Mouse (Mus musculus) hindbrain, embryonic 16.5 days (tissue): ENCODE results near the gene Clk2. TPM values are rescaled to one million over a fixed set of nuclear protein-coding genes. Genes with fewer than 3 reads are reported as not detected.

Experiments used
- ATAC-seq: fragments of 200-750 bp; cut with Nextera tagmentation; 2 replicates; pipeline ENCODE4 v1.8.0; 2017; ENCODE audit warnings: moderate TSS enrichment, moderate library complexity
- H3K27ac ChIP-seq: fragments of 300-500 bp; sonication (generic); 2 replicates; pipeline ENCODE4 v1.5.1; 2014; ENCODE audit warnings: low read depth, mild to moderate bottlenecking, control low read depth, low read length, moderate library complexity
- H3K27me3 ChIP-seq: fragments of 300-500 bp; sonication (generic); replicated peaks from 2 replicates; pipeline ENCODE4 v1.6.1; 2014; ENCODE audit warnings: low read length; ENCODE audit not compliant: control insufficient read depth, insufficient read depth
- H3K36me3 ChIP-seq: fragments of 300-500 bp; sonication (generic); 2 replicates; pipeline ENCODE4 v1.6.1; 2014; ENCODE audit warnings: mild to moderate bottlenecking, low read length, moderate library complexity, mixed read lengths; ENCODE audit not compliant: control insufficient read depth, insufficient read depth
- H3K4me1 ChIP-seq: fragments of 300-500 bp; sonication (generic); 2 replicates; pipeline ENCODE4 v1.6.1; 2014; ENCODE audit warnings: low read depth, low read length; ENCODE audit not compliant: control insufficient read depth, insufficient read depth
- H3K4me2 ChIP-seq: fragments of 300-500 bp; sonication (generic); 2 replicates; pipeline ENCODE4 v1.6.1; 2014; ENCODE audit warnings: mild to moderate bottlenecking, low read length, control low read depth, moderate library complexity
- H3K4me3 ChIP-seq: fragments of 300-500 bp; sonication (generic); 2 replicates; pipeline ENCODE4 v1.5.1; 2014; ENCODE audit warnings: mild to moderate bottlenecking, low read length, control low read depth, moderate library complexity
- H3K9ac ChIP-seq: fragments of 300-500 bp; sonication (generic); 2 replicates; pipeline ENCODE4 v1.6.1; 2014; ENCODE audit warnings: low read depth, mild to moderate bottlenecking, control low read depth, low read length, moderate library complexity
- H3K9me3 ChIP-seq: fragments of 300-500 bp; sonication (generic); 2 replicates; pipeline ENCODE4 v1.6.1; 2014; ENCODE audit warnings: mild to moderate bottlenecking, low read length, moderate library complexity; ENCODE audit not compliant: control insufficient read depth
- WGBS: fragments of 180-500 bp; shearing (Covaris S2); extraction: QIAGEN DNeasy Blood & Tissue Kit; methylation state at CpG from one replicate; pipeline ENCODE4 v1.1.7; 2014; 5-methylcytosine and 5-hydroxymethylcytosine counted together
- polyA plus RNA-seq: library from polyadenylated mRNA; unstranded; fragments of >200 nt; fragmentation: Nextera tagmentation; extraction: Ambion mirVana; gene quantifications from 2 replicates; pipeline ENCODE4 v1.2.1, GENCODE M21; 2015

Gene Clk2
- polyA plus RNA-seq, 1 experiment from 2014 or later = 17.3 TPM

- 11% methylated on average over 33 of the region's 33 CpGs for WGBS
- peak overlapping the region; percentile 77 for H3K4me2 ChIP-seq
These were observed 31.6 kb downstream of the Clk2 start for GRCm38 (mm10) chr3:89195979-89196877.

GRCm38 (mm10) chr3:89199839-89200238 is 35.2 kb downstream of the Clk2 start:
- no peak for ATAC-seq
- H3K9ac ChIP-seq = no peak overlapping the region
- no peak overlapping the region for H3K4me2 ChIP-seq
- WGBS = 75% methylated on average over 3 of the region's 3 CpGs
- H3K27me3 ChIP-seq = no peaks in the 10 kb centered on the region
- H3K4me1 ChIP-seq = peaks cover 11% of the 10 kb centered on the region
- H3K4me3 ChIP-seq = no peak overlapping the region
- H3K27ac ChIP-seq = no peak overlapping the region
- H3K36me3 ChIP-seq = no peaks in the 10 kb centered on the region
- no peaks in the 10 kb centered on the region for H3K9me3 ChIP-seq

More at GRCm38 (mm10) chr3:89195979-89196877, 31.6 kb downstream of the Clk2 start:
- Histone ChIP-seq H3K36me3 (no peaks in the 10 kb centered on the region), H3K4me1 (peaks cover 7% of the 10 kb centered on the region), H3K9ac (peak overlapping the region; percentile 70), H3K27me3 (no peaks in the 10 kb centered on the region), H3K9me3 (no peaks in the 10 kb centered on the region), H3K4me3 (peak overlapping the region; percentile 43), H3K27ac (peak overlapping the region; percentile 80)
- ATAC-seq = peak; percentile 96

DNA sequence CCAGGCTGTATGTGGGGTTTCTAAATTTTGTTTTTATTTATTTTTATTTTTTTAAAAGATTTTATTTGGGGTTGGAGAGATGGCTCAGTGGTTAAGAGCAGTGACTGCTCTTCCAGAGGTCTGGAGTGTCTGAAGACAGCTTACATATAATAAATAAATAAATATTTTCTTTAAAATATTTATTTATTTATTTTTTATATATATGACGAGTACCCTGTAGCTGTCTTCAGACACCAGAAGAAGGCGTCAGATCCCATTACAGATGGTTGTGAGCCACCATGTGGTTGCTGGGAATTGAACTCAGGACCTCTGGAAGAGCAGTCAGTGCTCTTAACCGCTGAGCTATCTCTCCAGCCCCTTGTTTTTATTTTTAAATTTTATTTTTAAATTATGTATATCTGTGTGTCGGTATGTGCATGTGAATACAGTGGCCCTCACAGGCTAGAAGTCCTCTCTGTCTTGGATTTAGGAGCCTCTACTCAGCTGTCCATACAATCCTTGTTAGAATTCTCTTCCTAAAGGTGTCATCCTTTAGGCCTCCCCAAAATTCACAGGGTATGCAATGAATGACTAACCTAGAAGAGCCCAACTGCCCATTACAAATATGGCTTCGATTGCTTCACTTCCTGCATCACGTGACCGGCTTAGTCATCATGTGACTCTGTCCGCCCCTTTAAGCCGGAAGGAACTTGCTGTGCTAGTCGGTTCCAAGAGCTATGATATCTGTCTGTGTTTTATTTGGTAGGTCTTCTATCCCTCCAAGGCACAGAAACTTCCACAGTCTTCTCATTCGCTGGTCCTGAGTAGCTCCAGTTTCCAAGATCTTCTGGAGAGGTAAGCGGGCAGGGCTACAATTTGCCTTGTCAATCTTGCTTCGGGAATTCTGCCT is 37.9 kb downstream of the Clk2 start, which contains the start of gene Gba:
TSS of gene Gba (plus strand) at position 676 of the 889 bp plus-strand sequence.
- no peaks in the 10 kb centered on the region for H3K27me3 ChIP-seq
- peak within 1 kb of the TSS; percentile 59 for H3K4me3 ChIP-seq
- peaks cover 5% of the 10 kb centered on the region for H3K4me1 ChIP-seq
- WGBS = 25% methylated on average over 13 of the region's 13 CpGs
- H3K27ac ChIP-seq = peak within 1 kb of the TSS; percentile 10; the same call in 1 of the 2 replicates
- H3K36me3 ChIP-seq = peaks cover 13% of the 10 kb centered on the region; the same call in 1 of the 2 replicates
- H3K4me2 ChIP-seq = peak within 1 kb of the TSS; percentile 87
- H3K9ac ChIP-seq = peak within 1 kb of the TSS; percentile 67
- peak; percentile 89 for ATAC-seq
- no peaks in the 10 kb centered on the region for H3K9me3 ChIP-seq

DNA sequence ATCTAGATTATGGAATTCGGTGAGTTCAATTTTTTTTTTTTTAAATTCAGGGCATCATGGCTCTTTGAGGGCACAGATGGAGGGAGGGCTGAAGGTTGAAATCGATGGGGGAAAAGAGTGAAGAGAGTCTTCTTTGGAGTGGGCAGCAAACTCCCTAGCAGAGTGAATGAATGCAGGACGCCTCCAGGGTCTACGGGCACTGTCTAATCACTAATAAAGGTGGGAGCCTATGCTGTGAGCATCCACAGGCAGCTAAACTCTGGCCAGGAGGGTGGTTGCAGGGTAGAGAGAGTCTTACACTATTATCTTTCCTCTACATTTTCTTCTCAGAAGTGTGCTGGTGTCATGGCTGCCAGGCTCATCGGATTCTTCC is 38.5 kb downstream of the Clk2 start:
- 36% methylated on average over 5 of the region's 5 CpGs for WGBS
- Histone ChIP-seq H3K9ac (peak overlapping the region; percentile 67), H3K4me2 (peak overlapping the region; percentile 87), H3K36me3 (peaks cover 20% of the 10 kb centered on the region), H3K9me3 (no peaks in the 10 kb centered on the region), H3K27me3 (no peaks in the 10 kb centered on the region), H3K27ac (peak overlapping the region; percentile 3; the same call in 1 of the 2 replicates), H3K4me1 (peaks cover 5% of the 10 kb centered on the region), H3K4me3 (peak overlapping the region; percentile 59)
- ATAC-seq = peak; percentile 28

- Histone ChIP-seq H3K4me2 (no peak overlapping the region), H3K27ac (no peak overlapping the region), H3K4me1 (peaks cover 5% of the 10 kb centered on the region), H3K36me3 (peaks cover 38% of the 10 kb centered on the region), H3K27me3 (no peaks in the 10 kb centered on the region), H3K9me3 (no peaks in the 10 kb centered on the region), H3K9ac (no peak overlapping the region), H3K4me3 (no peak overlapping the region)
- 97% methylated on average over 7 of the region's 7 CpGs for WGBS
- no peak for ATAC-seq
These were observed 41.5 kb downstream of the Clk2 start for GRCm38 (mm10) chr3:89206079-89206478.

GRCm38 (mm10) chr3:89206695-89207094 is 42.1 kb downstream of the Clk2 start:
- H3K4me1 ChIP-seq = peaks cover 5% of the 10 kb centered on the region
- no peak overlapping the region for H3K4me2 ChIP-seq
- no peaks in the 10 kb centered on the region for H3K9me3 ChIP-seq
- 96% methylated on average over 2 of the region's 2 CpGs for WGBS
- ATAC-seq = no peak
- peaks cover 38% of the 10 kb centered on the region for H3K36me3 ChIP-seq
- H3K27ac ChIP-seq = no peak overlapping the region
- no peak overlapping the region for H3K9ac ChIP-seq
- H3K27me3 ChIP-seq = no peaks in the 10 kb centered on the region
- H3K4me3 ChIP-seq = no peak overlapping the region

- H3K4me2 ChIP-seq = no peak overlapping the region
- ATAC-seq = no peak
- no peaks in the 10 kb centered on the region for H3K27me3 ChIP-seq
- peaks cover 12% of the 10 kb centered on the region for H3K4me1 ChIP-seq
- WGBS = 89% methylated on average over 13 of the region's 13 CpGs
- H3K9ac ChIP-seq = no peak overlapping the region
- no peak overlapping the region for H3K27ac ChIP-seq
- peaks cover 38% of the 10 kb centered on the region for H3K36me3 ChIP-seq
- H3K4me3 ChIP-seq = no peak overlapping the region
- H3K9me3 ChIP-seq = no peaks in the 10 kb centered on the region
These were observed 43.6 kb downstream of the Clk2 start for GRCm38 (mm10) chr3:89208075-89208657.

DNA sequence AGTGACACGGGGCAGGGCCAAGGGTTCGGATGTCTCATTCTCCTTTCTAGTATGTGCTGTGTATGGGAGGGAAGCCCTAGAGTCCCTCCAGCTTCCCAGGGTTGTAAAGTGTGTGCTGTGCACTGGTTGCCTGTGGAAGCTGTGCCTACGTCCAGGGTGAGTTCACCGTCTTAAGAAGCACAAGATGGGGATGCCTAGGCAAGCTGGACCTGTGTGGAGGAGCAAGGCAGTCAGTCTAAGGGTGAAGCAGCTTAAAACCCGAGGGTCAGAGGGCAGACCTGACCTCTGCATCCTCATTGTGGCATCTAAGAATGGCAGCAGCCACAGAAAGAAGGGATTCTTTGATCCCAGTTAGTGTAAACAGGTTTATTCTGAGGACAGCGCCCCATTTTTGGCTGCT is 44.1 kb downstream of the Clk2 start:
- ATAC-seq = no peak
- 89% methylated on average over 6 of the region's 6 CpGs for WGBS
- H3K9ac ChIP-seq = no peak overlapping the region
- H3K4me1 ChIP-seq = peaks cover 9% of the 10 kb centered on the region
- peaks cover 38% of the 10 kb centered on the region for H3K36me3 ChIP-seq
- no peak overlapping the region for H3K4me2 ChIP-seq
- H3K4me3 ChIP-seq = no peak overlapping the region
- H3K27ac ChIP-seq = no peak overlapping the region
- no peaks in the 10 kb centered on the region for H3K9me3 ChIP-seq
- H3K27me3 ChIP-seq = no peaks in the 10 kb centered on the region
